Mouse (Mus musculus) fat pad, adult 2 months (tissue): Measurements from ENCODE around the gene Chtop.

Source experiments
- DNase-seq: peaks from one replicate; pipeline ENCODE4 v3.0.0-alpha.2; 2011; ENCODE audit warnings: low read depth, low spot score; ENCODE audit errors: extremely low read depth

Gene Chtop

DNA sequence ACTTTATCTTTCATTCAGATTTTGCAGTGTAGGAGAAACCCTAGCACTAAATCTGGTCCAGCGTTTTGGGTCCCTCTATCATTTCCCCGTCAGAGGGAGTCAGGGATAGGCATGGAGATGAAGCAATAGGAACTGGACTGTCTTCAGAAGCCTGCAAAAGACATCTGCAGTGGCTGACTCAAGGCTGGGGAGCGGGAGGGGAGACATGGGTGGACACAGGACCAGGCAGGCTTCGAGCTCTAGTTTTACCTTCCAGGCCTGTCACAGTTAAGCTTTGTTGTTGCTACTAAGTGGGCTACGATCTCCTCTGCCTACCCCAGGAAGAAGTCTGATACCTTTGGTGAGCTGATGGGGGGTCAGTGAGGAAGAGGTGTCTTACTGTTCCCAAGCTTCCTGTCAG, 3.0 kb upstream of the Chtop start:
- no peak for DNase-seq

DNA sequence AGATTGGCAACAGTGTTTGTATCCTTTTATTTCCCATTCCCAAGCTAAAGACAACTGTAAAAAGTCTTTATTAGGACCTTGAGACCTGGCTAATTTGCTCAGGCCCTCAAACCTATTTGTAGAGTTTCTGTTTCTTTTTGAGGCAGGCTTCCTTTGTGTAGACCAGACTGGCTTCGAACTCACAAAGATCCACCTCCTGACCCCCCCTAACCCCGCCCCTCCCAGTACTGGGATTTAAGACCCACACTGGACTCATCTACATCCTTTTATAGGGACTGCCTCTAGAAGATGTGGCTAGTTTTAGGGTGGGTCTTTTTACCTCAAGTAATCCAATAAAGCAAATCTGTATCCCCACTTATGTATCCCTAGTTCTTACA, 437 bp upstream of the Chtop start:
- no peak for DNase-seq

DNA sequence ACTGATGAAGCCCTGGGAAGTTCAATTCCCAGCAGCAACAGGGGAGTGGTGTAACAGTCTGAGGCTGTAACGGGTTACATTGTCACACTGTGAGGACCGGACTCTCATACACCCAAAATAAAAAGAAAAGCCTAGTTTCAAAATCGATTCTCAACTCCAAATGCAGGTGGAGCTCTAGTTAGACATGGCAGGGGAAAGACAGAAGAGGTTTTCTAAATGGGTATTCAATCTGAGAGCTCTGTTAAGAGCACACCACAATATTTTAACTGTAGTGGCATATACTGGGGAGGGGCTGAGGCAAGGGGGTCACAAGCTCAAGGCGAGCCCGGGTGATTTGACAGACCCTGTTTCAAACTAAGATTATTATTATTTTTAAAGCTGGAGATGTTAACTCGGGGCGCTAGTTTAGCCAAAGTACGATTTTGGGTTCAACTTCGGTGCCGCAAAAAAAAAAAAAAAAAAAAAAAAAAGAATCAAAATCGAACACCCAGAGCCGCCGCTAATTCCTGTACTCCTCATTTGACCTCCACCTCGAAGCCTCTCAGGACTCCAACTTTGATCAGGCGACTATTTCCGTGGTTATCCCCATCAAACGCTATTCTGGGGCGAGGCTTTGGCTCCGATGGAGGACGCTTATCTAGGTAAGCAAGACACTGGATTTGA, 880 bp downstream of the Chtop start:
- no peak for DNase-seq

DNA sequence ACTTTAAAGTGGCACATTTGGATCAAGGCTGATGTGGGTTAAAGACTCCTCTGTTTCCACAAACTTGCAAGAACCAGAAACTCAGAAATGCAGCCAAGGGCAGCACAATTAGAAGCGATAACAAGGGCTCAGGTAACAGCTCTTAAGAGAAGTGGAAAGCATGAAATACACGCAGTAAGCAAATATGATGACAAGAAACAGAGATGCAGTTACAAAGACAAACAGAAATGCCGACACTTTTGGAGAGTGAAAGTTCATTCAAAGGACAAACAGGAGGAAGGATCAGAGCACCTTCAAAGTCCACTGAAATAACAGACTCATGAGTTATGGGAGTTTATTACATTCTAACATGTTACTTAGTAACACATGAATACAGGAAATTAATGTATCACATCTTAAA, 2.9 kb downstream of the Chtop start:
- no peak for DNase-seq

DNA sequence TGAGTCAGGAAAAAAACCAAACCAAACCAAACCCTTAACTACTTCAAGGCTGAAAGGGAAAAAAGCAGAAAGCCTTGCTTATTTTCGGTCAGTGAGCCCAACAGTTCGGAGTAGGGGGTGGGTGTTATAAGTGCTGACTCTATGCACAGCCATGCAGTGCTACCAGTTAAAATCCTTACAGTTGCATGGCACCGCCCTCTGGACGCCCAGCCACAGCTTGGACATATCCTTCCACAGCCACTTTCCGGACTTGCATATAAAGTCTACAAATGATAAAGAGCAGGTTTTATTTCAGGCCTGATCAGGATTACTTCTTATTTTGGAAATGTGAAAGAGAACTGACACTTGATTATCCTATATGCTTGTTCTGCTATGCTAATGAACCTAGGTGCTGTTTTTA, 4.1 kb downstream of the Chtop start:
- DNase-seq, result no peak

DNA sequence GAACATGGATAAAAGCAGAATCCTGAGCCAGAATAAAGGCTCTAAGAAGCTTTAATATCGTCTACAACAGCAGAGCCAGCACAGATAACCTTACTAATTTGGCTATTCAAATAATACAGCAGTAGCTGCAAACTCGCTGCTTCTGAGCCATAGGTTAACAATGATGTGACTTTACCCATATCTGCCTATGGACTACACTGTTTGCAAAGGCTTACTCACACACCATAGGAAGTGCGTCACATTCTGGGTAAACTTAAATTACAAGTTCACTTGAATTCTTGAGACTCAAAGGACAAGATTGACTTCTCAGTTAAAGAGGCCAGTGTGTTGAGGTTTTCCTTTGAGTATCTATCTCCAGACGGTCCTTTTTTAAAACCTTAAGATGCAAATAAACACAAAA, 5.9 kb downstream of the Chtop start:
- no peak for DNase-seq

DNA sequence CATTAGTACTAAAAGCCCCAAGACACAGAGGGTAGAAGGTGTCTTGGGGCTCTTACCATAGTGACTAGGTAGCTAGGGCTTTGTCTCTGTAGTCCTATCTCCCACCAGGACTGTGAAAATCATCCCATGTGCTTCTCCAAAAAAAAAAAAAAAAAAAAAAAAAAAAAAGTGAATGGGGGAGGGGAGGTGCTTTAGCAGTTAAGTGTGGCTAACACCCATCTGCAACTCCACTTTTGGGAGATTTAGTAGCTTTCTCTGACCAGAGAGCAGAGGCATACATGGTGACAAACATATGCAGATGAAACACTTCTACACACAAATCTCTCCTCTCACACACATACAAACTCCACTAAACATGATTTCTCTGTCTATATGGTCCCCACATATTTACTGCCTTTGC, 11.7 kb downstream of the Chtop start:
- no peak for DNase-seq

DNA sequence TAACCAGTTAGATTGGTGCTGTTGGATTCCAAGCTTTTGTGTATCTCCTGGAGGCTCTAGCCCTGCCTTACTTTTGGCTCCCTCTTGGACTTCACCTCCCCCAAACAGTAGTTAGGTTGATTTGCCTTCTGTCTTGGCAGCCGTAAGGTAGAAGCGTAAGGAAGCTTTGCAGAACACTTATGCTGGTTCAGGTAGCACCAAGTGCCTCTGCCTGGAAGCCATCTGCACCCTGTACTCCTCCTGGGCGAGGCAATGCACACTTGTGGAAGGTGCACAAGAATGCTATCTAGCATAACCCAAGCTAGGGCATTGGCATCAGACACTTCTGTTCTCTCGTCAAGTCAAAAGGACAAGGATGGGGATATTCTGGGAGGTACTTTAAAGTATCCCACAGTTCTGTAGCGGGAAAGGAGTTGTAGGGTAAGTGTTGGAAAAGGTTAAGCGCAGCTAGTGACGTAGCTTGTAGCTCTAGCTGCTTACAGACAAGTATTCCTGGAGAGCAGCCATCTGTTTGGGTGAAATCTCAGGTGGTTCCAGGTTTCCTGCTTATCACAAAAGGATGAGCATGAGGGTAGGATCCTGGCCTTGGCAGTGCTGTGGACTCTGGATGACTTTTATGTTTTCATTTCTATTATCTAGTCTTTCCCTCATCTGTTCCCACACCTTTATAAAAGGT, 13.3 kb downstream of the Chtop start:
- no peak for DNase-seq

DNA sequence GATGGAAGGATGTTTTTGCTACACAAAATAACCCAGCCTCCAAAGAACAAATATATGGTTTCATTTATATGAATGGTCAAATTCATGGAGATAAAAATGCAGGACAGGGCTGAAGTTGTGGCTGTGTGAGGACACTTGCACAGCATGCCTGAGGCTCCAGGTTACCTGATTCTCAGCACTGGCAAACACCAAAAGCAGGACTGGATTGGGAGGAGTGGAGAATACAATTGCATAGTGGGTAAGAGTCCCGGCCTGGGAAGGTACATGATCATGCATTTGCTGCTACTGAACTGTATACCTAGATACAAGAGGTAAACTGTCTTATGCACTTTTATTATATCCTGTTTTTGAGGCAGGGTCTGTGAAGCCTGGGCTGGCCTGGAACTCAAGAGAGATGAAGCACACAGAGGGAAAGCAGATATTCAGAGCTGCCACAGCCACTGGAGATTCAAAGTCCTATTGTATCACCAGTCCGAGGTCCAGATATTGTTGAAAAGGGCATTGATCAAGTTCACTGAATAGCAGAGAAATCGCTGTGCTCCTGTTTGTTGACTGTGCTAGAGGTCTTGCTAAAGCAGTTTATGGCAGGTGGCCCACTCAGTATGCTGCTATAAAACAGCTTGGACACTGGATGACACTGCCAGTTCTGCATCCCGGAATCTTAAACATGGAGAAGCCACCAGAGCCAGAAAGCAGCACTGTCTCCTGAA, 15.3 kb downstream of the Chtop start:
- DNase-seq, result no peak

DNA sequence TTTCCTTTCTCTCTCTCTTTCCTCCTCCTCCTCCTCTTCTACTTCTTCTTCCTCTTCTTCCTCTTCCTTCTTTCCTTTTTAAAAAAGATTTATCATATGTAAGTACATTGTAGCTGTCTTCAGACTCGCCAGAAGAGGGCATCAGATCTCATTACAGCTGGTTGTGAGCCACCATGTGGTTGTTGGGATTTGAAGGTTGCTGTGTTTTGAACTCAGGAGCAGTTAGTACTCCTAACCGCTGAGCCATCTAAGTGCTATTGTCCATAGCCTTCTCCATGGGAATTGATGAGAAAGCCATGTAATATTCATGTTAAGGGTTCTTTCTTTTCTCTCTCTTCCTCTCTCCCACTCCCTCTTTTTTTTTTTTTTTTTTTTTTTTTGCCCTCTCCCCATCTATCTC, 17.9 kb downstream of the Chtop start:
- DNase-seq, result no peak

DNA sequence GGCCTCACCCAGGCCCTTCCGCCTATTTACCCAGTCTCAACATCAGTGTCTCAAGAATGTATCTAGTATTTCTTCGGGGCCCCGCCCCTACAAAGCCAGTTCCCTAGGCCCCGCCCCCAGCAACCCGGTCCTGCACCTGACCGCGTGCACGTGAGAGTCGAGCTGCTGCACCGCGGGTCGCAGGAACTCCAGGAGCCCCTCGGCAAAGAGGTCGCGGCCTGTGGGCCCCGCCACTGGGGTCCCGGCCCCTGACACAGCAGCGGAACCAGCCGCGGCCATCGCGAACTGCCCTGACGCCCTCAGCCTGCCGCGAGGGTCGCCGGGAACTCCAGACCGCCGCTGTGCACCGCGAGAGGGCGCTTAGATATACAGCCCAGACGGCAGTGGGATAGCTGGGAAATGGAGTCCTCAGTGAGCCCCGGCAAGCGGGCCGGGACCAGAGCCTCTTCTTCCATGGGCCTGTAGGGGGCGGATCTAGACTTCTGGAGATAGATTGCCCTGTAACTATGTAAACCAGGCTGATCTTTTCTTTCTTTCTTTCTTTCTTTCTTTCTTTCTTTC, 18.5 kb downstream of the Chtop start, which contains the start of gene Snapin:
TSS of gene Snapin (minus strand) at position 338 of the 561 bp plus-strand sequence.
- no peak for DNase-seq

DNA sequence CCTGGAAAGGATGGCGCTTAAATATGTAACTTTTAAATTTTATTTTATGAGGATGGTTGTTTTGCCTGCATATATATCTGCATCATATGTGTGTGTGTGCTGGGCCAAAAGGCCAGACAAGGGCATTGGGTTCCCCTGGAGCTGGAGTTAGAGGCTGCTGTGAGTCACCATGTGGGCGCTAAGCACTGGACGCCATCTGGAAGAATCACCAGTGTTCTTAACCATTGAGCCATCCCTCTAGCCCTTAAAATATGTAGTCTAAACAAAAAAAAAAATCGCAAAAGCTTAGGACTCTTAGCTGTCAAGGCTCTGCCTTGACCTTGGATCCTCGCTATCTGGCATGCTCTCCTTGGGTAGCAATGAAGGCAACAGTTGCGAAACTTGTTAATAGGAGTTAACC, 20.7 kb downstream of the Chtop start:
- no peak for DNase-seq

DNA sequence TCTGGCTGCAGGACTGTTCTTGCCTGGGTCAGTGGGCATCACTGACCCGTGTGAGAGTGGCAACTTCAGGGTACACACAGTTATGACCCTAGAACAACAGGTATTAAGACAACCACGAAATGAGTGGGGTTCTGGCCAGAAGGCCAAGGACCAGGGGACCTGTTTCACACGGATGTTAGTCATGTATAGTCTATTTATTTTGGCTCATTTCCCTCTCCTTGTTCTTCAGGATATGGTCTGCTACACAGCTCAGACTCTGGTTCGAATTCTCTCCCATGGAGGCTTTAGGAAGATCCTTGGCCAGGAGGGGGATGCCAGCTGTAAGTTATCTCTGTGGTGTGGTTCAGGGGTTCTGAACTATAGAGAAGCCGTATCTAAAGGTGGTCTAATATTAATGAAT, 22.3 kb downstream of the Chtop start:
- no peak for DNase-seq

DNA sequence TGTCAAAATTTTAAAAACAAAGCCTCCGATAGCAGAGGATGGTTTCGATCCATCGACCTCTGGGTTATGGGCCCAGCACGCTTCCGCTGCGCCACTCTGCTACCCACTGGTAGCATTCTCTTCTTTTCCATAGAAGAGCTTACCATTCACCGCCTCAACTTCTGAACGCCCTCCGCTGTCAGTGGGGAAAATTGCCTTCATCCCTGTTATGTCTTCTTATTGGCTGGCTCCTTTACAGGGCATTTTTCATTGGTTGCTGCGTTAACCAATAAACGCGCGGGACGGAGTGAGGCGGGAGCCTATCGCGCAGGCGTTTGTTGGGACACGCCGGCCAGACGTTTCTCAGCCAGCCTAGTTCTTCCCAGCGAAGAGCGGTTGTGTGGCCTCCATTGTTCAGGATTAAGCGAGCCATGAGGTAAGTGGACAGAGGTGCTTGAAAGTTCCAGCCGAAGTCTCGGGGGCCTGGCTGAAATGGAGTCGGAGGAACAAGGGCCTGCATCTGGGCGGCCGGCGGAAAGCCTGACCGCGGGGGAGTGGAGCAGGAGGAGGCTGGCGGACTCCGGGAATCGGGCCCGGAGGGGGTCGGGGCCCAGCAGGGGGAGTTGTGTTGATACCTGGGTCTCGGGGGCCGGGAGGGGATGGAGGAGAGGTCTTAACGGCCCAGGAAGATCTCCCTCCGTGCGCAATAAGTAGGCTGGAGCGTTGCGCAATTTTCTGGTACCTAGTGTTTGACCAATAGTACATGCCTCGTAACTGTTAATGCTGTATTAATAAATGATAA, 33.3 kb downstream of the Chtop start, which contains the start of gene Ilf2:
TSS of gene Ilf2 (plus strand) at position 296 of the 781 bp plus-strand sequence.
- DNase-seq, result peak; percentile 85

DNA sequence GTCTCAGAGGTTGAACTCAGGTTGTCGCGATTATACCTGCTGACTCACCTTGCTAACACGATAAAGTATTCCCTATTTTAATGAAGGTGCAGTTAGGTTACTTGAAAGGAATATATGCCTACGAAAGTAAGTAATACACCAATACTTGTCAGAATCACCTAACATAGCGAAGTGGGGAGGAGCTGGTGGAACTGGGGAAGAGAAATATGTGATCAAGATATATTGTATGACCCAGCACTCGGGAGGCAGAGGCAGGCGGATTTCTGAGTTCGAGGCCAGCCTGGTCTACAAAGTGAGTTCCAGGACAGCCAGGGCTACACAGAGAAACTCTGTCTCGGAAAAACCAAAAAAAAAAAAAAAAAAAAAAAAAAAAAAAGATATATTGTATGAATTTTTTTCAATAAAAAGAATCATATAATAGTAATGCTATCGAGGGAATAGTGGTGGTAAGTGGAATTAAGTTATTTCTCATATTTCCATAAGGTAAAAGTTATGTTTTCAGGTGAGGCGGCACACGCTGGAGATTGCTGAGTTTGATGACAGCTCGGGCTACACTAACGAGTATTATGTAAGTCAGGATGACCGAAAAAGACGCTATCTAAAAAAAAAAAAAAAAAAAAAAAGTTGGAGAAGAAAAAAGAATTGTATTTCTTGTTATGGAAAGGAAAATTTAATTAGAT, 34.0 kb downstream of the Chtop start:
- no peak for DNase-seq

DNA sequence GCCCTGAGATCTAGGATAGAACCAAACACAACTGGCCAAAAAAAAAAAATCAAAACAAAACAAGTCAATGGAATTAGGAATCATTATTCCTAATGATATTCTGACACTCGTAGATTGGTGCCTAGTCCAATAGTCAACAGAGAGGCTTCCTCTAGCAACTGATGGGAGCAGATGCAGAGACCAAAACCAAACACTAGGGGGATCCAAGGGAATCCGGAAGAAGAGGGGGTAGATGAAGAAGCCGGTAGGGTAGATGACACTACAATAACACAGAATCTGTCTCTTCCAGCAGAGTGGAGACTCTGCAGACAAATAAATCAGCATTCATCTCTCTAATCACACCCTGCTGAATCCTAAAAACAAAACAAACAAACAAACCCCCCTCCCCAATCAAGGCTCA, 37.1 kb downstream of the Chtop start:
- no peak for DNase-seq

DNA sequence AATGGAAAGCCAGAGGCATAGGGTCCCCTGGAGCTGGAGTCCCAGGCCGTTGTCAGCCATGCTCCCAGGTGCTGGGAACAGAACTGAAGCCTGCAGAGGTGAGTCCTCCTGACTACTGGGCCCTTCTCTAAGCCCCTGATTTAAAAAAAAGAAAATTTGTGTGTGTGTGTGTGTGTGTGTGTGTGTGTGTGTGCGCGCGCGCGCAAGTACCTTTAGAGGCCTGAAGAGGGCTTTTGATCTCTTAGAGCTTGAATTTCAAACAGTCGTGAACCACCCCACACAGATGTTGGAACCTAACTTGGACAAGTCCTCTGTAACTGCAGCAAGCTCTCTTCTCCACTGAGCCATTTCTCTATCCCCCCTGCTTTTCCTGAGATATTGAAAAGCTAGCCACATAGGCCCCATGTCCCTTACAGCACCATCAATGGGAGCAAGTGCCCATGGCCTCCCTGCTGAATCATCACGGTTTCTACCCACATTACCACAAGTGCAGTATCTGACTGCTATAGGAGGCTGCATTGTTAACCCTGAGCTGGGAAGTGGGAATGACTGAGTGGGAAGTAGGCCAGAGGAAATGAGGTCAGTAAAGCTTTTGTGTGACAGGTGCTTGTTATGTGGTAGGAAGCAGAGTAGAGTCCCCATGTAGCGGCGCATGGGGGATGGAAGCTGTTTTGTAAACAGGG, 41.5 kb downstream of the Chtop start:
- no peak for DNase-seq

DNA sequence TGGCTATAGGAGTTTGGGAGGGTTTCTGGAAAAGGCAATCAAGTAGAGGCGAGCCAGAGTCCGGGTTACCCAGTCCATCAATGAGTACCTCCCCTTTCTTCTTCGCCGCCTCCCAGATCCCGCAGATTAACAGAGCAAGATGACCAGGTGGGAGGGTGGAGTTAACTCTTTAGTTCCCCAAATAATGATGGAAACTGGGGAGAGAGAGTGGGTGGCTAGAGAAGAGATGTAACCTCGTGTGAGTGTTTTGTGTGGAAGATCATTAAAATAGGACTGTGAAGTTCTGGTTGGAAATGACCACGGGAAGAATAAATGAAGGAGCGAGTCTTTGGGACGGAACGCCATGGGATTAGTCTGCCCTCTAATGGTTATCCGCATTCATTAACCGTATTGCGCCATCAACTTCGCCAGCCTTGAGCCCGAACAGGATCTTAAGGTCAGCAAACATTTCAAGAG, 43.0 kb downstream of the Chtop start:
- no peak for DNase-seq

DNA sequence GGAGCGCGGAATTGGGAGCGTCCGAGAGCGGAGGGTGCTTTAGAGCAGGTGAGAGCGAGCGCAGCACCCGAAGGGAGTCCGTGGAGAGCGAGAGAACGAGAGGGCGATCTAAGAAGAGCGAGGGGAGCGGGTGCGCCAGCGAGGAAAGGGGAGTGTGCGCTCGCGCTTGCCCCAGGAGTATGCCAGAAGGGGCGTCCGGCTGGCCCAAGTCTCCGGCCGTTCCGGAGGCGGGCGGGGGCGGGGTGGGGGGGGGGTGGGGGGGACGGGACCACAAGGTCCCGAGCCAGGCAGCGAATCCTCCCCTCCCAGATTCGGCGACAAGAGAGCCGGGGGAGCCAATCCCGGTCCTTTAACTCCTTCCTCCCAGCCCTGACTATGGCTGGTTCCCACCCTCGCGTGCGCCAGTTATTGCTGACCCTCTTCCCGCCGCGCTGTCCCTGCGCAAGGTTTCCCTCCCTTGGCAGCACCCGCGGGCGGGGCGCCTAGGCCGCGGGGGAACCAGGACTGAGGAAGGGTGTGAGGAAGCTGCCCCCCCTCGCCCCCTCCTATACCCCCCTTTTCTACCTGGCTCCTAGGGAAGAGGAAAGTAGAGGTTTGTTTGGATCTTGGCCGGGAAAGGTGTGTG, 43.5 kb downstream of the Chtop start, which contains the start of gene Npr1:
TSS of gene Npr1 (minus strand) at position 181 of the 625 bp plus-strand sequence.
- no peak for DNase-seq
